Mouse (Mus musculus): ENCODE data around the gene Ninj2. TPM values are rescaled to one million over a fixed set of nuclear protein-coding genes. Genes with fewer than 3 reads are reported as not detected.

Gene Ninj2
- total and polyA plus RNA-seq, 3 experiments = 0.08 TPM; not detected in 2

- TF ChIP-seq UBTF (IDR thresholded peaks at IDR 0.05; ENCODE audit: borderline replicate concordance, insufficient read depth, low read depth, low read length) = no peak
- TF ChIP-seq EP300 (IDR thresholded peaks at IDR 0.05; ENCODE audit: low read depth in 1 of 2, low read length in 2 of 2) = peak; percentile 48 to 76; a peak in 3 of 4 replicates
- peak; percentile 84; the same call in 1 of the 2 replicates for TF ChIP-seq JUND (IDR thresholded peaks at IDR 0.05; ENCODE audit: low read depth, low read length)
- 0 out of 2 replicates have a peak, but pooled peaks have one; percentile 34 for TF ChIP-seq HCFC1 (IDR thresholded peaks at IDR 0.05; ENCODE audit: low read depth, low read length)
- no peak for TF ChIP-seq ZNF384 (IDR thresholded peaks at IDR 0.05; ENCODE audit: low read depth, low read length)
- TF ChIP-seq TCF12 (IDR thresholded peaks at IDR 0.05; ENCODE audit: low read depth, low read length) = 0 out of 2 replicates have a peak, but pooled peaks have one; percentile 28
- peak; percentile 76; the same call in 1 of the 2 replicates for TF ChIP-seq ETS1 (IDR thresholded peaks at IDR 0.05; ENCODE audit: low read depth, low read length)
- peak; percentile 65 for TF ChIP-seq GATA1 (IDR thresholded peaks at IDR 0.05; ENCODE audit: low read depth, low read length)
- Histone ChIP-seq H3K36me3 (ENCODE audit: control insufficient read depth in 1 of 2, insufficient read depth in 2 of 2, low read length in 2 of 2) (peaks cover 0 to 20% of the 10 kb centered on the region in 2 experiments; a peak in 2 of 4 replicates), H3K79me2 (ENCODE audit: control insufficient read depth, insufficient read depth, low read length, poor library complexity) (no peaks in the 10 kb centered on the region), H3K9me3 (replicated peaks; ENCODE audit: insufficient read depth, low read length) (no peaks in the 10 kb centered on the region), H3K4me1 (ENCODE audit: control insufficient read depth in 1 of 2, insufficient read depth in 2 of 2, low read length in 2 of 2) (peaks cover 5 to 38% of the 10 kb centered on the region in 2 experiments), H3K4me3 (ENCODE audit: control insufficient read depth in 1 of 2, insufficient read depth in 1 of 2, low read depth in 2 of 2, low read length in 2 of 2) (no peak overlapping the region), H3K27me3 (ENCODE audit: control insufficient read depth in 1 of 2, insufficient read depth in 2 of 2, low read length in 2 of 2) (no peaks in the 10 kb centered on the region), H3K27ac (ENCODE audit: control insufficient read depth, low read depth, low read length) (no peak overlapping the region), H3K9ac (ENCODE audit: control insufficient read depth, low read depth, low read length, poor library complexity, severe bottlenecking) (no peak overlapping the region)
- DNase-seq (ENCODE audit: low read depth, low spot score) = peak; percentile 84
Measured at GRCm38 (mm10) chr6:120155510-120155909, 62.4 kb downstream of the Ninj2 start.

DNA sequence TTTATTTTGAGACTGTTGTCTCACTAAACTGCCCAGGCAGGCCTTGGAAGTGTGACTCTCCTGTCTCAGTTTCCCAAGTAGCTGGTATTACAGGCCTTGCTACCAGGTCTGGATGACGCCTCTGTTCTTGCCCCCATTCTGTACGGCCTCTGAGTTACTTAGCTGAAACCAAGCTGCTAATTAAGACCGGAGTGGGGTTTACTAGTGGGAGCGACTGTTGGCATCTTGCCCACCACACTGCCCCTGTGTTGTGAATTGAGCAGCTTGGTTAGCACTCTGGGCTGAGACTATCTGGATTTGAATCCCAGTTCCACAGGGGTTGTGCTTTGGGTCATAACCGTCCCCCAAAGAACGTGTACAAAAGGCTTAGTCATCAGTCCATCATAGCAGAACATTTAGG is 64.3 kb downstream of the Ninj2 start:
- peaks cover 5 to 44% of the 10 kb centered on the region in 2 experiments for H3K4me1 ChIP-seq (ENCODE audit: control insufficient read depth in 1 of 2, insufficient read depth in 2 of 2, low read length in 2 of 2)

GRCm38 (mm10) chr6:120159133-120159901 is 66.2 kb downstream of the Ninj2 start:
- Histone ChIP-seq H3K79me2 (ENCODE audit: control insufficient read depth, insufficient read depth, low read length, poor library complexity) (no peaks in the 10 kb centered on the region), H3K4me3 (ENCODE audit: control insufficient read depth in 1 of 2, insufficient read depth in 1 of 2, low read depth in 2 of 2, low read length in 2 of 2) (peak overlapping the region in 1 of 2 experiments; percentile 16; a peak in 1 of 4 replicates), H3K4me1 (ENCODE audit: control insufficient read depth in 1 of 2, insufficient read depth in 2 of 2, low read length in 2 of 2) (peaks cover 5 to 44% of the 10 kb centered on the region in 2 experiments), H3K27ac (ENCODE audit: control insufficient read depth, low read depth, low read length) (peak overlapping the region; percentile 45), H3K27me3 (ENCODE audit: control insufficient read depth in 1 of 2, insufficient read depth in 2 of 2, low read length in 2 of 2) (no peaks in the 10 kb centered on the region), H3K9me3 (replicated peaks; ENCODE audit: insufficient read depth, low read length) (no peaks in the 10 kb centered on the region), H3K9ac (ENCODE audit: control insufficient read depth, low read depth, low read length, poor library complexity, severe bottlenecking) (no peak overlapping the region), H3K36me3 (ENCODE audit: control insufficient read depth in 1 of 2, insufficient read depth in 2 of 2, low read length in 2 of 2) (peaks cover 0 to 27% of the 10 kb centered on the region in 2 experiments; a peak in 2 of 4 replicates)
- TF ChIP-seq ETS1 (IDR thresholded peaks at IDR 0.05; ENCODE audit: low read depth, low read length) (peak; percentile 55; the same call in 1 of the 2 replicates), RCOR1 (IDR thresholded peaks at IDR 0.05; ENCODE audit: low read depth, low read length) (peak; percentile 68; the same call in 1 of the 2 replicates), EP300 (IDR thresholded peaks at IDR 0.05; ENCODE audit: low read depth in 1 of 2, low read length in 2 of 2) (peak; percentile 47 to 65), ZMIZ1 (IDR thresholded peaks at IDR 0.05; ENCODE audit: low read depth, low read length) (no peak)
- DNase-seq (ENCODE audit: low read depth, low spot score) = peak; percentile 70

More for the DNA sequence above, 64.3 kb downstream of the Ninj2 start:
- no peak overlapping the region for H3K27ac ChIP-seq (ENCODE audit: control insufficient read depth, low read depth, low read length)
- no peak for TF ChIP-seq RCOR1 (IDR thresholded peaks at IDR 0.05; ENCODE audit: low read depth, low read length)
- no peak for TF ChIP-seq TAL1 (IDR thresholded peaks at IDR 0.05; ENCODE audit: low read length)
- no peak for TF ChIP-seq ZC3H11A (IDR thresholded peaks at IDR 0.05; ENCODE audit: low read depth, low read length)
- TF ChIP-seq ELF1 (IDR thresholded peaks at IDR 0.05; ENCODE audit: low read depth, low read length) = no peak
- no peak for TF ChIP-seq E2F4 (IDR thresholded peaks at IDR 0.05; ENCODE audit: borderline replicate concordance, low read depth, low read length)
- no peak for TF ChIP-seq EP300 (IDR thresholded peaks at IDR 0.05; ENCODE audit: low read depth in 1 of 2, low read length in 2 of 2)
- TF ChIP-seq ZMIZ1 (IDR thresholded peaks at IDR 0.05; ENCODE audit: low read depth, low read length) = no peak
- TF ChIP-seq MYB (IDR thresholded peaks at IDR 0.05; ENCODE audit: low read depth, low read length) = no peak
- no peak for TF ChIP-seq KAT2A (conservative IDR thresholded peaks at IDR 0.05; ENCODE audit: low read depth, low read length)
- peaks cover 0 to 27% of the 10 kb centered on the region in 2 experiments; a peak in 2 of 4 replicates for H3K36me3 ChIP-seq (ENCODE audit: control insufficient read depth in 1 of 2, insufficient read depth in 2 of 2, low read length in 2 of 2)
- H3K79me2 ChIP-seq (ENCODE audit: control insufficient read depth, insufficient read depth, low read length, poor library complexity) = no peaks in the 10 kb centered on the region
- no peak overlapping the region for H3K4me3 ChIP-seq (ENCODE audit: control insufficient read depth in 1 of 2, insufficient read depth in 1 of 2, low read depth in 2 of 2, low read length in 2 of 2)
- H3K27me3 ChIP-seq (ENCODE audit: control insufficient read depth in 1 of 2, insufficient read depth in 2 of 2, low read length in 2 of 2) = no peaks in the 10 kb centered on the region
- H3K9ac ChIP-seq (ENCODE audit: control insufficient read depth, low read depth, low read length, poor library complexity, severe bottlenecking) = no peak overlapping the region
- no peak for DNase-seq (ENCODE audit: low read depth, low spot score)
- no peaks in the 10 kb centered on the region for H3K9me3 ChIP-seq (replicated peaks; ENCODE audit: insufficient read depth, low read length)

Data from MEL (cell line).